Mouse (Mus musculus) liver, embryonic 12.5 days (tissue): Measurements from ENCODE around the gene Myrip. TPM values are rescaled to one million over a fixed set of nuclear protein-coding genes. Genes with fewer than 3 reads are reported as not detected.

Experiments
- ATAC-seq: fragments of 200-750 bp; cut with Nextera tagmentation; 2 replicates; pipeline ENCODE4 v1.8.0; 2017; ENCODE audit warnings: moderate number of reproducible peaks, mild to moderate bottlenecking, moderate library complexity
- H3K27ac ChIP-seq: fragments of 300-500 bp; sonication (generic); 2 replicates; pipeline ENCODE4 v1.5.1; 2016; ENCODE audit warnings: mild to moderate bottlenecking
- H3K27me3 ChIP-seq: fragments of 300-500 bp; sonication (generic); replicated peaks from 2 replicates; pipeline ENCODE4 v1.6.1; 2016; ENCODE audit warnings: mild to moderate bottlenecking, moderate library complexity
- H3K36me3 ChIP-seq: fragments of 300-500 bp; sonication (generic); 2 replicates; pipeline ENCODE4 v1.6.1; 2016; ENCODE audit warnings: mild to moderate bottlenecking, moderate library complexity
- H3K4me1 ChIP-seq: fragments of 300-500 bp; sonication (generic); 2 replicates; pipeline ENCODE4 v1.6.1; 2016
- H3K4me2 ChIP-seq: fragments of 300-500 bp; sonication (generic); 2 replicates; pipeline ENCODE4 v1.6.1; 2016; ENCODE audit warnings: mild to moderate bottlenecking, moderate library complexity
- H3K4me3 ChIP-seq: fragments of 300-500 bp; sonication (generic); 2 replicates; pipeline ENCODE4 v1.5.1; 2016; ENCODE audit warnings: mild to moderate bottlenecking, moderate library complexity
- H3K9ac ChIP-seq: fragments of 300-500 bp; sonication (generic); 2 replicates; pipeline ENCODE4 v1.6.1; 2016; ENCODE audit warnings: mild to moderate bottlenecking, moderate library complexity
- H3K9me3 ChIP-seq: fragments of 300-500 bp; sonication (generic); replicated peaks from 2 replicates; pipeline ENCODE4 v1.6.1; 2016; ENCODE audit warnings: mild to moderate bottlenecking, moderate library complexity
- WGBS: fragments of 180-500 bp; shearing (Covaris S2); methylation state at CpG from one replicate; pipeline ENCODE4 v1.1.7; 2016; ENCODE audit not compliant: insufficient replicate concordance; 5-methylcytosine and 5-hydroxymethylcytosine counted together
- polyA plus RNA-seq: library from polyadenylated mRNA; unstranded; fragments of >200 nt; fragmentation: Nextera tagmentation; extraction: Ambion mirVana; gene quantifications from 2 replicates; pipeline ENCODE4 v1.2.1, GENCODE M21; 2016

Gene Myrip
- polyA plus RNA-seq, 1 experiment from 2014 or later, result 0.04 TPM

DNA sequence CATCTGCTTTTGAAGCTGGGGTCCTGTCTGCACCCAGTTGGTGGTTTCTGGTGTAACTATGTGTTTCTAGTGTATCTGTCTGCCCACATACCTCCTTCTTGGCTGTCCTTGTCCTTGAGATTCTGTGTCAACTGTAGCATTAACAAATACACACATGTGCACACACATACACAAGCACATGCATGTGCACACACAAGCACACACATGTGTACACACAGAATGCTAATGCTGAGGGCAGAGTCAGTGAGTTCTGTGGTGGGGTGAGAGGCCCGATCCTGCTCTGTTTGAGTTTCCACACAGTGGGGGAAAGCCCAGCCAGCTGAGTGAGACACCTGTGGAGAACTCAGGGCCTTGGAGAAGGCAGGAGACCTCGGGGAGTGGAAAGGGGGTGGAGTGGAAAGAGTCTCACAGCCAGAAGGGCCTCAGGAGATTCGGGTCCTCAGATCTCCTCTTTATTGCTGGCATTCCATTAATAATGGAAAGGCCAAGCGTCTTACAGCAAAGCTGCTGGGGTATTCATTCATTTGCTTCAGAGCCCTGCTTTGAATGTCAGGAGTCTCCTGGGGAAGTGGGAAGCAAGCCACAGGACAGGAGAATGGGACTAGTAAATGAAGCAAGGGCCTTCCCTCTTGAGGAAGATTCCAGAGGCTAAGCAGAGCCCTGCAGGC lies 41.9 kb downstream of the Myrip start:
- no peak overlapping the region for H3K27ac ChIP-seq
- ATAC-seq, result no peak
- no peaks in the 10 kb centered on the region for H3K9me3 ChIP-seq
- no peak overlapping the region for H3K4me3 ChIP-seq
- WGBS, result 49% methylated on average over 4 of the region's 4 CpGs
- no peaks in the 10 kb centered on the region; the same call in 1 of the 2 replicates for H3K27me3 ChIP-seq
- peaks cover 3% of the 10 kb centered on the region; the same call in 1 of the 2 replicates for H3K4me1 ChIP-seq
- no peak overlapping the region for H3K9ac ChIP-seq
- no peak overlapping the region for H3K4me2 ChIP-seq
- H3K36me3 ChIP-seq, result no peaks in the 10 kb centered on the region

DNA sequence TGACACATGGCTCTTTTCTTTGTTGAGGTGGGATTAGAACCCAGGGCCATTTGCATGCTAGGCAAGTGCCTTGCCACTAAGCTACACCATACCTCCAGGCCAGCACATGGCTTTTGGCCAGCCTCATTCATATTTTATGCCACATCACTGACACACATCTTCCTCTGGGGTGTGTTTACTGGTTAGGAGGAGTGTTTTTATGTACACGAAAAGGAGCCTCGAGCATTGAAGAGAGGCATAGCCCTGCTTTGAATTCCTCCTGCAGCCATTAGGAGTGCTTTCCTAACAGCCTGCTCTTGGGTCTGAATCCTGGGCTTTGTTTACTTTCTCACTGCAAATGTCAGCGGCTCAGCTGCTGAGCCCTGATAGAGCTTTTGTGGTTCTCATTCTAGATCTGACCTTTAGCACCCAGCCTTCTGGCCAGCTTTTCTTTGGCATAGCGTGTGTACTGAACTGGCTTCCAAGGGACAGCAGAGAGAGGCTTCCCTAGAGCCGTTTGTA lies 44.4 kb downstream of the Myrip start:
- H3K4me2 ChIP-seq, result no peak overlapping the region
- H3K27me3 ChIP-seq, result no peaks in the 10 kb centered on the region; the same call in 1 of the 2 replicates
- H3K9ac ChIP-seq, result no peak overlapping the region
- ATAC-seq, result 0 out of 2 replicates have a peak, but pooled peaks have one; percentile 8
- peak overlapping the region; percentile 58; the same call in 1 of the 2 replicates for H3K27ac ChIP-seq
- H3K36me3 ChIP-seq, result no peaks in the 10 kb centered on the region
- no peaks in the 10 kb centered on the region for H3K9me3 ChIP-seq
- 38% methylated on average over 5 of the region's 5 CpGs for WGBS
- H3K4me1 ChIP-seq, result peaks cover 6% of the 10 kb centered on the region
- H3K4me3 ChIP-seq, result no peak overlapping the region

DNA sequence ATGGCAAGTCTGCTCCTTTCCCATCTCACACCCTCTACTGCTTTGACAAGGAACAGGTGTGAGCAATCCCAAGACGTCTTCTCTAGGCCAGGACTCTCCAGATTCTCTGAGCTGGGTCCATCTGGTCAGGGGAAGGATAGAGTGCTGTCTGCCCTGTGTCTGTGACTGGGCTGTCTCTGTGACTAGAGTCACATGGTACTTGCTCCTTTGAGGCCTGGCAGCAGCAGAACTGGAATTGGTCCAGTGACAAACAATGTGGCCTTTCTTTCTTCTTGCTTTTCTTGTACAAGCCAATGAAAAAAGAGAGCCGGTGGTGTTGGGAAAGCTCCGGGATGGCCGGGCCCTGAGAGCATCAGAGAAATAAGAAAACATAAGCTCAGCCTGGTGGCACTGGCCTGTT lies 47.8 kb downstream of the Myrip start:
- no peak for ATAC-seq
- WGBS, result 74% methylated on average over 4 of the region's 4 CpGs
- Histone ChIP-seq H3K9ac (no peak overlapping the region), H3K27ac (no peak overlapping the region), H3K9me3 (0 out of 2 replicates have a peak, but pooled peaks cover 3% of the 10 kb centered on the region), H3K4me2 (no peak overlapping the region), H3K36me3 (no peaks in the 10 kb centered on the region), H3K27me3 (no peaks in the 10 kb centered on the region), H3K4me1 (peaks cover 9% of the 10 kb centered on the region), H3K4me3 (no peak overlapping the region)

DNA sequence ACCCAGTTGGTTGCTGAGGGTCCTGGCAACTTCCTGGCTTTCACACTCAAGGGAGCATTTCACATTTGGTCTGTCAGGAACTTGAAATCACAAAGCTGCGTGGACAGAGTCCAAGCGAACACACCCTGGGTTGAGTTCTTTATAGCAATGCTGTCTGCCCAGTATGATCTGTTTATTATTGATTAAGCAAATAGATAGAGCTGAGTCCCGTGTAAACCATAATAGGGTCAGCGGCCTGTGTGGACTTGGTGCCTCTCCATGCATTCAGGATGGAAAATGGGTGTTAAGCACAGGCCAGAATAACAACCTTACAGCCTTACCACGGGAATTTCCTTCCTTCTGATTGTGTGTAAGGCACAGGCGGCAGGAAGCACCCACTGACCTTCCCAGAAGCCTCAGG lies 49.0 kb downstream of the Myrip start:
- no peaks in the 10 kb centered on the region for H3K27me3 ChIP-seq
- H3K36me3 ChIP-seq, result no peaks in the 10 kb centered on the region
- no peak overlapping the region for H3K9ac ChIP-seq
- peaks cover 9% of the 10 kb centered on the region for H3K4me1 ChIP-seq
- no peak overlapping the region for H3K4me3 ChIP-seq
- ATAC-seq, result 0 out of 2 replicates have a peak, but pooled peaks have one; percentile 14
- no peak overlapping the region for H3K27ac ChIP-seq
- WGBS, result 44% methylated on average over 6 of the region's 6 CpGs
- H3K9me3 ChIP-seq, result 0 out of 2 replicates have a peak, but pooled peaks cover 3% of the 10 kb centered on the region
- H3K4me2 ChIP-seq, result no peak overlapping the region

DNA sequence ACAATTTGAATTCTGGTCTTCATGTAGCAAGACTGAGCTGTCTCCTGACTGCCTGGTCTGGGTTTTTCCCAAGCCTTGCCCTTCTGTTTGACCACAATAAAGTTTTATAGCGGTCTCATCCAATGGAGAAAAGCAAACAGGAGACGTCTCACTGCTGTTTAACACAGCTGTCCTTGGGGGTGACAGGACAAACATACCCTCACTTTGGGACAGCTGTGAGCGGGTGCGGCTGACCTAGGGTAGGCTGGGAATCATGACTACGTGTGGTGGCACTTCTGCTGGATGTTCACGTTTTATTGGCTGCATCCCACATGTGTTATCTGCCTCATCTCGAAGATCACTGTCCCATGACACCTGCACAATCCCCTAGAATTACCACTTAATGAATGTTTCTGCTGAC lies 49.7 kb downstream of the Myrip start:
- H3K27me3 ChIP-seq, result no peaks in the 10 kb centered on the region
- WGBS, result 54% methylated on average over 7 of the region's 7 CpGs
- H3K27ac ChIP-seq, result no peak overlapping the region
- H3K36me3 ChIP-seq, result no peaks in the 10 kb centered on the region
- H3K9me3 ChIP-seq, result 0 out of 2 replicates have a peak, but pooled peaks cover 3% of the 10 kb centered on the region
- H3K4me3 ChIP-seq, result no peak overlapping the region
- H3K4me2 ChIP-seq, result no peak overlapping the region
- no peak overlapping the region for H3K9ac ChIP-seq
- ATAC-seq, result no peak
- peaks cover 8% of the 10 kb centered on the region for H3K4me1 ChIP-seq

DNA sequence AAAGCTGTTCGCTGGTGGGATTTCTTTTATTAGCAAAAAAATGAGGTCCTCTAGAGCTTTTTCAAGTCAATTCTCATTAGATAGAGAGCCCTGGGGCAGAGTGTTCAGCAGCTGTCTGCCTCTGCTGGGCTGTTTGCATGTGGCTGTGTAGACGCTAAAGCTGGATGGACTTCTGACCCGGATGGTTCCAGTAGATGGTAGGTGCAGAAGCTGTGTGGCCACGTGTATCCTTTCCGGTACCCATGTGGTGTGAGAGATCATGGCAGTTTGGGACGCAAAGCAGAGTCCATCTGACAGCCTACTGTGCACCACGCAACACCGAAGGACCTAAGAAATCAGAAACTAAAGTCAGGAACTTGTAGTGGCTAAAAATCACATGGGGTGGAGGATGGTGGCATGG lies 50.2 kb downstream of the Myrip start:
- no peak for ATAC-seq
- H3K9me3 ChIP-seq, result 0 out of 2 replicates have a peak, but pooled peaks cover 3% of the 10 kb centered on the region
- WGBS, result 77% methylated on average over 8 of the region's 8 CpGs
- H3K4me1 ChIP-seq, result peaks cover 6% of the 10 kb centered on the region
- H3K27me3 ChIP-seq, result no peaks in the 10 kb centered on the region
- no peak overlapping the region for H3K9ac ChIP-seq
- H3K4me3 ChIP-seq, result no peak overlapping the region
- H3K36me3 ChIP-seq, result no peaks in the 10 kb centered on the region
- no peak overlapping the region for H3K27ac ChIP-seq
- no peak overlapping the region for H3K4me2 ChIP-seq

DNA sequence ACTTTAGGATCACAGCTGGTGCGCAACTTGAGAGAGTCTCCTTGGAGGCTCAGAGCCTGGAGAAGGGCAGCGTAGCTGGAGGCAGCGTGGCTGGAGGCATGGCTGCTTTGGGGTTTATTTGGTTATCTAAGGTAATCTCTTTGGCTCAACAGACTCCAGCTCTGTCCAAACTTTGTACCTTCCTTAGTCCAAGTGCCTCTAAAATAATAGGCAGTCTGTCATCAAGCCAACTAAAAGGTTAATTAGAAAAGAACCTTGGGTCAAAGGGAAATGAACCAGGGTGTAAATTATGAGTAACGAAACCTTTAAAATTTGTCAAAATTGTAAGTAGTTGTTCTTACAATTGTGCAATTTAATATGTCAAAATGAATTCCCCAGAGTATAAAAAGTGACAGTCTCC lies 51.7 kb downstream of the Myrip start:
- Histone ChIP-seq H3K27ac (no peak overlapping the region), H3K9me3 (0 out of 2 replicates have a peak, but pooled peaks cover 3% of the 10 kb centered on the region), H3K4me2 (no peak overlapping the region), H3K27me3 (no peaks in the 10 kb centered on the region), H3K36me3 (no peaks in the 10 kb centered on the region), H3K9ac (no peak overlapping the region), H3K4me1 (peaks cover 6% of the 10 kb centered on the region), H3K4me3 (no peak overlapping the region)
- 72% methylated on average over 4 of the region's 4 CpGs for WGBS
- no peak for ATAC-seq

DNA sequence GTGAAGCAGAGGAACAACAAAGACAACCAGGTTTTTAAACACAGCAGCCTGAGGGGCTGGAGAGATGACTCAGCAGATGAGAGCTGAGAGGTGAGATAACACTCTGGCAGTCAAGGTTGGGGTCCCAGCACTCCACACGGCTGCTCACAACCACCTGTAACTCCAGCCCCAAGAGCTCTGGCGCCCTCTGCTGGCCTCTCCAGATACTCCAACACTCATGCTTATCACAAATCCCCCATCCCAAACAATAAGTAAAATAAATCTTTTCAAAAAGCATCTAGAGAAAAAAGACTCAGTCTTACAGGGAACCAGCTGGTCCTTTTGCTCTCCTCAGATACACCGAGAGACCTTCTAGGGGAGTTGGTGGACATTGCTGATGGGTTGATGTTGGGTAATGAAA lies 52.7 kb downstream of the Myrip start:
- ATAC-seq, result no peak
- no peak overlapping the region for H3K9ac ChIP-seq
- 66% methylated on average over 3 of the region's 3 CpGs for WGBS
- H3K4me1 ChIP-seq, result peaks cover 6% of the 10 kb centered on the region
- H3K27me3 ChIP-seq, result no peaks in the 10 kb centered on the region
- H3K36me3 ChIP-seq, result no peaks in the 10 kb centered on the region
- H3K27ac ChIP-seq, result no peak overlapping the region
- 0 out of 2 replicates have a peak, but pooled peaks cover 3% of the 10 kb centered on the region for H3K9me3 ChIP-seq
- no peak overlapping the region for H3K4me3 ChIP-seq
- no peak overlapping the region for H3K4me2 ChIP-seq

DNA sequence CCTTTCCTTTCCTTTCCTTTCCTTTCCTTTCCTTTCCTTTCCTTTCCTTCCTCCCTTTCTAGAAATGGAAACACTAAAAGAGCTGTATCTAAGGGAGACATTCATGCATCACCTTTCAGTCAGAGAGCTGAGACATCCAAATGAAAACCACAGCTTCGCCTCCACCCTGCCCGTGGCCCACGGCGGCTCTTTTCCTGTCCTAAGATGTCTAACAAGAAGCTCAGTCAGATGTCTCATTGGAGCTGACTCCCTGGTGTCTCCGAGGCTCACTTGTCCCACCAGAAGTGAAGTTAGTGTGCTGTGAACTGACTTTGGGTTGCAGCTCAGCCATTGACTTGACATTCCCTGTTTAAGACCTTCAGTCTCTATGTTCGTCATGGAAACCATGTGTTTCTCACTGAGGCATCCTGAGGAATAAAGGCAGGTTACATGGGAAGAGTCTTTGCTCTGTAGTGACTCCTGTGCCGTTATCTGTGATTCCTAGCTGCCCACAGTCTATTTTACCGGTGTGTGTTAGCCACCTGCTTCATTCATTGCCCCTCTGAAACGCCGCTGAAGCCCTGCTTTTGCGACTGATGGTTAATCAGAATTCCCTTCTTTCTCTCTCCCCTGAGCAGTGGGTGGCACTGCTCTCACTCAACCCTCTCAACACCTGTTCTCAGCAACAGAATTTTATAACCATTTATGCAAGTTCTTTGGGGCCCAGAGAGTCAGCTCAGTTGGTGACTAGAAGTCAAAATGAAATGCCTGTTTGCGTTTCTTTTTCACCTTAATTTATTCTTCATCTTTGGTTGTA lies 53.4 kb downstream of the Myrip start:
- no peak overlapping the region for H3K27ac ChIP-seq
- ATAC-seq, result no peak
- no peak overlapping the region for H3K9ac ChIP-seq
- H3K4me2 ChIP-seq, result no peak overlapping the region
- H3K4me3 ChIP-seq, result no peak overlapping the region
- H3K4me1 ChIP-seq, result peaks cover 6% of the 10 kb centered on the region
- 0 out of 2 replicates have a peak, but pooled peaks cover 3% of the 10 kb centered on the region for H3K9me3 ChIP-seq
- H3K36me3 ChIP-seq, result no peaks in the 10 kb centered on the region
- 65% methylated on average over 12 of the region's 12 CpGs for WGBS
- no peaks in the 10 kb centered on the region for H3K27me3 ChIP-seq

DNA sequence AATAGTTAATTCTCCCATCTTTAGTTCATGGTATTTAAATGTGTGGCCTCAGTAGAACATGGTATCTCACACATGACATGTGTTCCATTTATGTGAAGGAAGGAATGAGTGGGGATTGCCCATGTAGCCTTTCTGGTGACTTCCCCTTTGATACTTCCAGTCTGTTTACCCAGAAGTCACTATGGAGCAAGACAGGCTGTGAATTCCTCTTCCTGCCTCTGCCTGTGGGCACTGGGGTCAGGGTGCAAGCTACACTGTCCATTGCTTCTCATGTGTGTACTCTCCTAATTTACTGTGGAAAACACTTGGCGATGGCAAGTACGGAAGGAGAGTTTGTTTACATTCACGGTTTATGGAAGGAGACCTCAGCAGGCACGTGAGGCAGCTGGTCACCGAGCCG lies 55.2 kb downstream of the Myrip start:
- Histone ChIP-seq H3K4me3 (no peak overlapping the region), H3K9me3 (0 out of 2 replicates have a peak, but pooled peaks cover 3% of the 10 kb centered on the region), H3K9ac (no peak overlapping the region), H3K36me3 (no peaks in the 10 kb centered on the region), H3K4me1 (peaks cover 4% of the 10 kb centered on the region; the same call in 1 of the 2 replicates), H3K27ac (no peak overlapping the region), H3K4me2 (no peak overlapping the region), H3K27me3 (no peaks in the 10 kb centered on the region)
- WGBS, result 77% methylated on average over 6 of the region's 6 CpGs
- no peak for ATAC-seq

DNA sequence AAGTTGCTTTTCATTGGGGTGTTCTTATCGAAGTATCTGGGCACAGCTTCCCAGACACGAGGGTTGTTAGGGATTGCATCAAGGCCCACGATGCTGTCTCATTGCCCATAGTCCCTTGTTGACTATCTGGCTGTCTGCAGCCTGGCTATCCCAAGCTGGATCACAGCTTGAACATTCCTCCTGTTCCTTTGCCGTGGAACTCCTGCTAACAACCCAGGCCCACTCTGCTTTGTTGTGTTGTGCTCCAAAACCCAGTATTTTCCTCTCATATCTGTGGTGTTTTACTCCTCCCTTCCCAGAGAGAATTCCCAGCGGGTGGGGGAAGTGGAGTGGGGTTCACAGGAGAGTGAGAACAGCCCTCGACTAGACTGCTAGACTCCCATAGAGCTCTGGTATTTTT lies 56.7 kb downstream of the Myrip start:
- Histone ChIP-seq H3K4me1 (peaks cover 4% of the 10 kb centered on the region; the same call in 1 of the 2 replicates), H3K9me3 (0 out of 2 replicates have a peak, but pooled peaks cover 3% of the 10 kb centered on the region), H3K27ac (no peak overlapping the region), H3K4me3 (no peak overlapping the region), H3K4me2 (no peak overlapping the region), H3K36me3 (no peaks in the 10 kb centered on the region), H3K9ac (no peak overlapping the region), H3K27me3 (no peaks in the 10 kb centered on the region)
- 57% methylated on average over 6 of the region's 6 CpGs for WGBS
- no peak for ATAC-seq
